Mouse (Mus musculus): ENCODE data around the gene Acsl1.

GRCm38 (mm10) chr8:46431921-46432320 lies 38.9 kb upstream of the Acsl1 start:
- TF ChIP-seq CTCF (IDR thresholded peaks at IDR 0.05; ENCODE audit: insufficient read depth, low read depth, low read length) = no peak
- no peak for TF ChIP-seq POLR2A (IDR thresholded peaks at IDR 0.05; ENCODE audit: insufficient read depth, low read depth, low read length)

Measured in olfactory bulb, adult 2 months (tissue).